Mouse (Mus musculus): ENCODE results near the gene Tgoln1.

Gene Tgoln1

GRCm38 (mm10) chr6:72560801-72561200 is 56.0 kb downstream of the Tgoln1 start:
- no peak for ATAC-seq (ENCODE audit: insufficient number of reproducible peaks, low FRiP score, low TSS enrichment)

Data from cerebellum, adult (tissue).